Mouse (Mus musculus) adrenal gland, adult 8-10 months (tissue): ENCODE measurements around the gene Dhcr24. TPM values are rescaled to one million over a fixed set of nuclear protein-coding genes. Genes with fewer than 3 reads are reported as not detected.

ENCODE experiments used
- DNase-seq: peaks from one replicate; pipeline ENCODE4 v3.0.0; 2022
- total RNA-seq, 4 experiments: library from RNA; stranded (reverse); gene quantifications; 2 replicates each; pipeline ENCODE4 v1.2.4; 2022

The Dhcr24 gene
- total RNA-seq: 100 to 1,000 TPM in 2 of 4 experiments, 10 to 100 TPM in 2; 77.6 to 360 (median 221) TPM

GRCm38 (mm10) chr4:106560846-106561781, at the start of gene Dhcr24:
Gene Dhcr24, plus strand, starts transcription at chr4:106561038.
- peak; percentile 91 for DNase-seq

GRCm38 (mm10) chr4:106514606-106515005, 46.2 kb upstream of the Dhcr24 start:
- DNase-seq: no peak

- DNase-seq: no peak
Observed at GRCm38 (mm10) chr4:106522547-106522946, 38.3 kb upstream of the Dhcr24 start.

- no peak for DNase-seq
Observed at GRCm38 (mm10) chr4:106524131-106524530, 36.7 kb upstream of the Dhcr24 start.

GRCm38 (mm10) chr4:106525001-106525400, 35.8 kb upstream of the Dhcr24 start:
- no peak for DNase-seq

- no peak for DNase-seq
Observed at GRCm38 (mm10) chr4:106527856-106528547, 32.8 kb upstream of the Dhcr24 start.

- peak; percentile 84 for DNase-seq
Observed at GRCm38 (mm10) chr4:106529375-106530112, 31.3 kb upstream of the Dhcr24 start.

GRCm38 (mm10) chr4:106530113-106530482, 30.7 kb upstream of the Dhcr24 start:
- DNase-seq: no peak

- no peak for DNase-seq
Observed at GRCm38 (mm10) chr4:106533421-106534080, 27.3 kb upstream of the Dhcr24 start.

GRCm38 (mm10) chr4:106534256-106534655, 26.6 kb upstream of the Dhcr24 start:
- DNase-seq: peak; percentile 39

GRCm38 (mm10) chr4:106539756-106540155, 21.1 kb upstream of the Dhcr24 start:
- DNase-seq: no peak

GRCm38 (mm10) chr4:106541491-106541890, 19.3 kb upstream of the Dhcr24 start:
- no peak for DNase-seq

GRCm38 (mm10) chr4:106542211-106542610, 18.6 kb upstream of the Dhcr24 start:
- no peak for DNase-seq

GRCm38 (mm10) chr4:106545817-106546373, 14.9 kb upstream of the Dhcr24 start:
- DNase-seq: no peak

GRCm38 (mm10) chr4:106546896-106547295, 13.9 kb upstream of the Dhcr24 start:
- DNase-seq: no peak

- no peak for DNase-seq
Observed at GRCm38 (mm10) chr4:106548113-106548512, 12.7 kb upstream of the Dhcr24 start.

GRCm38 (mm10) chr4:106550516-106551166, 10.2 kb upstream of the Dhcr24 start:
- DNase-seq: no peak

GRCm38 (mm10) chr4:106557262-106557661, 3.6 kb upstream of the Dhcr24 start:
- no peak for DNase-seq

- no peak for DNase-seq
Observed at GRCm38 (mm10) chr4:106557978-106558377, 2.9 kb upstream of the Dhcr24 start.

GRCm38 (mm10) chr4:106559343-106560212, 1.3 kb upstream of the Dhcr24 start:
- DNase-seq: no peak
